Mouse (Mus musculus) stomach, embryonic 14.5 days (tissue): ENCODE results near the gene Gabarap. TPM values are rescaled to one million over a fixed set of nuclear protein-coding genes. Genes with fewer than 3 reads are reported as not detected.

Experiments
- ATAC-seq: fragments of 200-750 bp; cut with Nextera tagmentation; 2 replicates; pipeline ENCODE4 v1.8.0; 2017; ENCODE audit warnings: low read depth, moderate TSS enrichment; ENCODE audit not compliant: insufficient number of reproducible peaks, insufficient read depth, low FRiP score
- H3K27ac ChIP-seq: fragments of 300-500 bp; sonication (generic); 2 replicates; pipeline ENCODE4 v1.5.1; 2014; ENCODE audit warnings: mild to moderate bottlenecking, low read length, moderate library complexity, mixed read lengths
- H3K27me3 ChIP-seq: fragments of 300-500 bp; sonication (generic); 2 replicates; pipeline ENCODE4 v1.6.1; 2014; ENCODE audit warnings: low read length, control low read depth, mixed read lengths; ENCODE audit not compliant: control insufficient read depth, insufficient read depth
- H3K36me3 ChIP-seq: fragments of 300-500 bp; sonication (generic); 2 replicates; pipeline ENCODE4 v1.6.1; 2014; ENCODE audit warnings: mild to moderate bottlenecking, control low read depth, low read length, moderate library complexity, mixed read lengths; ENCODE audit not compliant: control insufficient read depth, insufficient read depth
- H3K4me1 ChIP-seq: fragments of 300-500 bp; sonication (generic); 2 replicates; pipeline ENCODE4 v1.6.1; 2014; ENCODE audit warnings: low read length, control low read depth, mixed read lengths; ENCODE audit not compliant: control insufficient read depth, insufficient read depth
- H3K4me2 ChIP-seq: fragments of 300-500 bp; sonication (generic); replicated peaks from 2 replicates; pipeline ENCODE4 v1.6.1; 2014; ENCODE audit warnings: low read depth, low read length, control low read depth
- H3K4me3 ChIP-seq: fragments of 300-500 bp; sonication (generic); 2 replicates; pipeline ENCODE4 v1.5.1; 2014; ENCODE audit warnings: low read depth, low read length, control low read depth
- H3K9ac ChIP-seq: fragments of 300-500 bp; sonication (generic); replicated peaks from 2 replicates; pipeline ENCODE4 v1.6.1; 2014; ENCODE audit warnings: low read depth, mild to moderate bottlenecking, control low read depth, low read length, moderate library complexity, mixed read lengths
- H3K9me3 ChIP-seq: fragments of 300-500 bp; sonication (generic); 2 replicates; pipeline ENCODE4 v1.6.1; 2016; ENCODE audit warnings: low read depth, low read length, control low read depth; ENCODE audit not compliant: control insufficient read depth
- WGBS: fragments of 180-500 bp; shearing (Covaris S2); extraction: QIAGEN DNeasy Blood & Tissue Kit; methylation state at CpG from one replicate; pipeline ENCODE4 v1.1.7; 2014; 5-methylcytosine and 5-hydroxymethylcytosine counted together
- polyA plus RNA-seq: library from polyadenylated mRNA; unstranded; fragments of >200 nt; fragmentation: Nextera tagmentation; extraction: Ambion mirVana; gene quantifications from 2 replicates; pipeline ENCODE4 v1.2.1, GENCODE M21; 2014

The Gabarap gene
- polyA plus RNA-seq, 1 experiment from 2014 or later: 523 TPM

- Histone ChIP-seq H3K27me3 (no peaks in the 10 kb centered on the region), H3K9ac (no peak overlapping the region), H3K4me1 (peaks cover 23% of the 10 kb centered on the region), H3K9me3 (no peaks in the 10 kb centered on the region), H3K36me3 (peaks cover 26% of the 10 kb centered on the region), H3K27ac (peak overlapping the region; percentile 97; the same call in 1 of the 2 replicates), H3K4me3 (no peak overlapping the region), H3K4me2 (peak overlapping the region; percentile 27; the same call in 1 of the 2 replicates)
- no peak for ATAC-seq
- 79% methylated on average over 8 of the region's 8 CpGs for WGBS
These were observed 8.7 kb downstream of the Gabarap start for GRCm38 (mm10) chr11:69999666-70000065.

- Histone ChIP-seq H3K4me3 (peak within 1 kb of the TSS; percentile 68), H3K27me3 (no peaks in the 10 kb centered on the region), H3K9me3 (no peaks in the 10 kb centered on the region), H3K4me2 (peak within 1 kb of the TSS; percentile 60), H3K36me3 (peaks cover 32% of the 10 kb centered on the region), H3K4me1 (peaks cover 23% of the 10 kb centered on the region), H3K9ac (peak within 1 kb of the TSS; percentile 87), H3K27ac (peak within 1 kb of the TSS; percentile 97)
- under 1% methylated on average over 48 of the region's 48 CpGs for WGBS
- ATAC-seq: peak; percentile 51
These were observed 9.5 kb downstream of the Gabarap start, which contains the start of gene Dvl2 for GRCm38 (mm10) chr11:70000396-70000898. Dvl2 (plus strand) TSS chr11:70000595.

GRCm38 (mm10) chr11:70001159-70001558 is 10.2 kb downstream of the Gabarap start:
- WGBS: 13% methylated on average over 8 of the region's 8 CpGs

GRCm38 (mm10) chr11:70001865-70002264 is 10.9 kb downstream of the Gabarap start:
- ATAC-seq: no peak
- H3K9me3 ChIP-seq: no peaks in the 10 kb centered on the region
- H3K36me3 ChIP-seq: peaks cover 45% of the 10 kb centered on the region
- H3K4me1 ChIP-seq: peaks cover 23% of the 10 kb centered on the region
- 0 out of 2 replicates have a peak overlapping the region, but pooled peaks have one; percentile 10 for H3K9ac ChIP-seq
- H3K27me3 ChIP-seq: no peaks in the 10 kb centered on the region
- peak overlapping the region; percentile 60 for H3K4me2 ChIP-seq
- H3K27ac ChIP-seq: no peak overlapping the region
- peak overlapping the region; percentile 68 for H3K4me3 ChIP-seq

More at GRCm38 (mm10) chr11:70001159-70001558, 10.2 kb downstream of the Gabarap start:
- ATAC-seq: no peak
- peaks cover 23% of the 10 kb centered on the region for H3K4me1 ChIP-seq
- peaks cover 38% of the 10 kb centered on the region for H3K36me3 ChIP-seq
- no peaks in the 10 kb centered on the region for H3K9me3 ChIP-seq
- no peaks in the 10 kb centered on the region for H3K27me3 ChIP-seq
- H3K4me3 ChIP-seq: peak overlapping the region; percentile 68
- H3K9ac ChIP-seq: peak overlapping the region; percentile 87
- H3K27ac ChIP-seq: peak overlapping the region; percentile 97
- peak overlapping the region; percentile 60 for H3K4me2 ChIP-seq

- Histone ChIP-seq H3K4me1 (peaks cover 20% of the 10 kb centered on the region), H3K27me3 (no peaks in the 10 kb centered on the region), H3K4me2 (peak overlapping the region; percentile 60), H3K27ac (no peak overlapping the region), H3K9me3 (no peaks in the 10 kb centered on the region), H3K4me3 (0 out of 2 replicates have a peak overlapping the region, but pooled peaks have one; percentile 68), H3K36me3 (peaks cover 51% of the 10 kb centered on the region), H3K9ac (peak overlapping the region; percentile 10; the same call in 1 of the 2 replicates)
- ATAC-seq: no peak
- 100% methylated on average over 2 of the region's 2 CpGs for WGBS
These were observed 11.5 kb downstream of the Gabarap start for GRCm38 (mm10) chr11:70002471-70002870.

- 63% methylated on average over 5 of the region's 5 CpGs for WGBS
- no peak overlapping the region for H3K4me2 ChIP-seq
- H3K27ac ChIP-seq: no peak overlapping the region
- no peak overlapping the region for H3K4me3 ChIP-seq
- H3K36me3 ChIP-seq: peaks cover 56% of the 10 kb centered on the region
- no peak for ATAC-seq
- H3K9ac ChIP-seq: no peak overlapping the region
- H3K4me1 ChIP-seq: peaks cover 16% of the 10 kb centered on the region
- H3K27me3 ChIP-seq: no peaks in the 10 kb centered on the region
- H3K9me3 ChIP-seq: no peaks in the 10 kb centered on the region
These were observed 14.6 kb downstream of the Gabarap start for GRCm38 (mm10) chr11:70005521-70005920.

- Histone ChIP-seq H3K36me3 (peaks cover 76% of the 10 kb centered on the region), H3K4me3 (no peak overlapping the region), H3K9ac (no peak overlapping the region), H3K4me2 (no peak overlapping the region), H3K9me3 (no peaks in the 10 kb centered on the region), H3K4me1 (peaks cover 5% of the 10 kb centered on the region), H3K27ac (no peak overlapping the region), H3K27me3 (no peaks in the 10 kb centered on the region)
- WGBS: 91% methylated on average over 6 of the region's 6 CpGs
- ATAC-seq: no peak
These were observed 19.1 kb downstream of the Gabarap start for GRCm38 (mm10) chr11:70010033-70010432.

GRCm38 (mm10) chr11:70010548-70010947 is 19.6 kb downstream of the Gabarap start:
- H3K27ac ChIP-seq: no peak overlapping the region
- WGBS: 78% methylated on average over 12 of the region's 12 CpGs
- H3K27me3 ChIP-seq: no peaks in the 10 kb centered on the region
- no peak overlapping the region for H3K4me3 ChIP-seq
- no peaks in the 10 kb centered on the region for H3K9me3 ChIP-seq
- peaks cover 71% of the 10 kb centered on the region for H3K36me3 ChIP-seq
- H3K9ac ChIP-seq: no peak overlapping the region
- no peak for ATAC-seq
- H3K4me1 ChIP-seq: peaks cover 6% of the 10 kb centered on the region
- no peak overlapping the region for H3K4me2 ChIP-seq

- no peak for ATAC-seq
- H3K36me3 ChIP-seq: peaks cover 68% of the 10 kb centered on the region
- WGBS: 85% methylated on average over 10 of the region's 10 CpGs
These were observed 20.0 kb downstream of the Gabarap start for GRCm38 (mm10) chr11:70010961-70011360.

More at GRCm38 (mm10) chr11:70010961-70011360, 20.0 kb downstream of the Gabarap start:
- Histone ChIP-seq H3K4me1 (peaks cover 8% of the 10 kb centered on the region), H3K9ac (no peak overlapping the region), H3K27ac (no peak overlapping the region), H3K27me3 (no peaks in the 10 kb centered on the region), H3K4me2 (no peak overlapping the region), H3K4me3 (no peak overlapping the region), H3K9me3 (no peaks in the 10 kb centered on the region)
